Mouse (Mus musculus): ENCODE results near the gene Uba3. TPM values are rescaled to one million over a fixed set of nuclear protein-coding genes. Genes with fewer than 3 reads are reported as not detected.

Uba3 gene
- polyA plus RNA-seq, 1 experiment from 2014 or later: 97.0 TPM

- Histone ChIP-seq H3K4me2 (replicated peaks) (no peak overlapping the region), H3K4me1 (peaks cover 10% of the 10 kb centered on the region; the same call in 1 of the 2 replicates), H3K9ac (no peak overlapping the region), H3K4me3 (no peak overlapping the region), H3K36me3 (peaks cover 37% of the 10 kb centered on the region), H3K27ac (no peak overlapping the region), H3K9me3 (no peaks in the 10 kb centered on the region), H3K27me3 (no peaks in the 10 kb centered on the region)
- no peak for ATAC-seq (ENCODE audit: insufficient number of reproducible peaks, insufficient read depth, low FRiP score, low TSS enrichment)
- WGBS: 76% methylated on average over 11 of the region's 11 CpGs
Measured at GRCm38 (mm10) chr6:97175716-97176115, 29.7 kb downstream of the Uba3 start.

- no peaks in the 10 kb centered on the region for H3K9me3 ChIP-seq
- H3K9ac ChIP-seq: no peak overlapping the region
- peaks cover 18% of the 10 kb centered on the region for H3K4me1 ChIP-seq
- H3K27ac ChIP-seq: no peak overlapping the region
- H3K27me3 ChIP-seq: no peaks in the 10 kb centered on the region
- 0 out of 2 replicates have a peak, but pooled peaks cover 3% of the 10 kb centered on the region for H3K36me3 ChIP-seq
- H3K4me3 ChIP-seq: no peak overlapping the region
- no peak for ATAC-seq (ENCODE audit: insufficient number of reproducible peaks, insufficient read depth, low FRiP score, low TSS enrichment)
- no peak overlapping the region for H3K4me2 ChIP-seq (replicated peaks)
- WGBS: 85% methylated on average over 6 of the region's 6 CpGs
Measured at GRCm38 (mm10) chr6:97150156-97150555, 55.3 kb downstream of the Uba3 start.

- no peak for ATAC-seq (ENCODE audit: insufficient number of reproducible peaks, insufficient read depth, low FRiP score, low TSS enrichment)
- Histone ChIP-seq H3K9me3 (no peaks in the 10 kb centered on the region), H3K4me1 (peaks cover 18% of the 10 kb centered on the region), H3K9ac (no peak overlapping the region), H3K4me3 (no peak overlapping the region), H3K27me3 (no peaks in the 10 kb centered on the region), H3K27ac (no peak overlapping the region), H3K36me3 (0 out of 2 replicates have a peak, but pooled peaks cover 3% of the 10 kb centered on the region), H3K4me2 (replicated peaks) (no peak overlapping the region)
- 77% methylated on average over 2 of the region's 2 CpGs for WGBS
Measured at GRCm38 (mm10) chr6:97149721-97150120, 55.7 kb downstream of the Uba3 start.

GRCm38 (mm10) chr6:97148383-97149251 is 56.8 kb downstream of the Uba3 start, which contains the start of gene Eogt:
TSS of gene Eogt (minus strand) at chr6:97149182.
- Histone ChIP-seq H3K4me1 (peaks cover 18% of the 10 kb centered on the region), H3K4me2 (replicated peaks) (peak within 1 kb of the TSS; percentile 87), H3K36me3 (0 out of 2 replicates have a peak, but pooled peaks cover 2% of the 10 kb centered on the region), H3K9ac (peak within 1 kb of the TSS; percentile 64), H3K4me3 (peak within 1 kb of the TSS; percentile 56), H3K27ac (peak within 1 kb of the TSS; percentile 14; the same call in 1 of the 2 replicates), H3K9me3 (no peaks in the 10 kb centered on the region), H3K27me3 (no peaks in the 10 kb centered on the region)
- under 1% methylated on average over 55 of the region's 56 CpGs for WGBS
- ATAC-seq (ENCODE audit: insufficient number of reproducible peaks, insufficient read depth, low FRiP score, low TSS enrichment): peak; percentile 58; the same call in 1 of the 2 replicates

- 14% methylated on average over 18 of the region's 18 CpGs for WGBS
- Histone ChIP-seq H3K4me2 (replicated peaks) (peak overlapping the region; percentile 87), H3K36me3 (no peaks in the 10 kb centered on the region), H3K27me3 (no peaks in the 10 kb centered on the region), H3K9ac (peak overlapping the region; percentile 64; the same call in 1 of the 2 replicates), H3K9me3 (no peaks in the 10 kb centered on the region), H3K4me3 (peak overlapping the region; percentile 56), H3K4me1 (peaks cover 18% of the 10 kb centered on the region), H3K27ac (peak overlapping the region; percentile 14; the same call in 1 of the 2 replicates)
- ATAC-seq (ENCODE audit: insufficient number of reproducible peaks, insufficient read depth, low FRiP score, low TSS enrichment): no peak
Measured at GRCm38 (mm10) chr6:97147755-97148382, 57.6 kb downstream of the Uba3 start.

- Histone ChIP-seq H3K27ac (no peak overlapping the region), H3K9me3 (no peaks in the 10 kb centered on the region), H3K4me2 (replicated peaks) (no peak overlapping the region), H3K9ac (no peak overlapping the region), H3K27me3 (no peaks in the 10 kb centered on the region), H3K36me3 (0 out of 2 replicates have a peak, but pooled peaks cover under 1% of the 10 kb centered on the region), H3K4me3 (no peak overlapping the region), H3K4me1 (peaks cover 18% of the 10 kb centered on the region)
- WGBS: 95% methylated on average over 7 of the region's 7 CpGs
- no peak for ATAC-seq (ENCODE audit: insufficient number of reproducible peaks, insufficient read depth, low FRiP score, low TSS enrichment)
Measured at GRCm38 (mm10) chr6:97145156-97145555, 60.3 kb downstream of the Uba3 start.

GRCm38 (mm10) chr6:97144359-97144758 is 61.1 kb downstream of the Uba3 start:
- Histone ChIP-seq H3K27me3 (no peaks in the 10 kb centered on the region), H3K27ac (0 out of 2 replicates have a peak overlapping the region, but pooled peaks have one; percentile 17), H3K4me1 (peaks cover 17% of the 10 kb centered on the region), H3K9me3 (no peaks in the 10 kb centered on the region), H3K9ac (no peak overlapping the region), H3K36me3 (peaks cover 6% of the 10 kb centered on the region; the same call in 1 of the 2 replicates), H3K4me3 (no peak overlapping the region), H3K4me2 (replicated peaks) (no peak overlapping the region)
- no peak for ATAC-seq (ENCODE audit: insufficient number of reproducible peaks, insufficient read depth, low FRiP score, low TSS enrichment)
- 32% methylated on average over 7 of the region's 7 CpGs for WGBS

GRCm38 (mm10) chr6:97142611-97143010 is 62.8 kb downstream of the Uba3 start:
- H3K9me3 ChIP-seq: no peaks in the 10 kb centered on the region
- peaks cover 6% of the 10 kb centered on the region; the same call in 1 of the 2 replicates for H3K36me3 ChIP-seq
- H3K4me2 ChIP-seq (replicated peaks): no peak overlapping the region
- peaks cover 3% of the 10 kb centered on the region for H3K4me1 ChIP-seq
- H3K27me3 ChIP-seq: no peaks in the 10 kb centered on the region
- H3K9ac ChIP-seq: no peak overlapping the region
- no peak for ATAC-seq (ENCODE audit: insufficient number of reproducible peaks, insufficient read depth, low FRiP score, low TSS enrichment)
- H3K27ac ChIP-seq: no peak overlapping the region
- WGBS: 90% methylated on average over 8 of the region's 8 CpGs
- H3K4me3 ChIP-seq: no peak overlapping the region

GRCm38 (mm10) chr6:97141811-97142210 is 63.6 kb downstream of the Uba3 start:
- WGBS: 87% methylated on average over 7 of the region's 7 CpGs
- Histone ChIP-seq H3K9ac (no peak overlapping the region), H3K27me3 (no peaks in the 10 kb centered on the region), H3K27ac (no peak overlapping the region), H3K36me3 (peaks cover 6% of the 10 kb centered on the region; the same call in 1 of the 2 replicates), H3K4me3 (no peak overlapping the region), H3K4me1 (no peaks in the 10 kb centered on the region), H3K4me2 (replicated peaks) (no peak overlapping the region), H3K9me3 (no peaks in the 10 kb centered on the region)
- no peak for ATAC-seq (ENCODE audit: insufficient number of reproducible peaks, insufficient read depth, low FRiP score, low TSS enrichment)
